Mouse (Mus musculus) ES-Bruce4 (cell line): Measurements from ENCODE around the gene Rundc1. TPM values are rescaled to one million over a fixed set of nuclear protein-coding genes. Genes with fewer than 3 reads are reported as not detected.
A peak's percentile ranks its signal among the peaks of the same experiment; 100 is the strongest.

ENCODE experiments used
- H3K27ac ChIP-seq: 2 replicates; pipeline ENCODE4 v1.5.1; 2012; ENCODE audit warnings: low read length, inconsistent platforms; ENCODE audit not compliant: insufficient read depth
- H3K27me3 ChIP-seq: 2 replicates; pipeline ENCODE4 v1.6.1; 2012; ENCODE audit warnings: mild to moderate bottlenecking, low read length, inconsistent platforms; ENCODE audit not compliant: control insufficient read depth, poor library complexity, insufficient read depth, severe bottlenecking
- H3K36me3 ChIP-seq: 2 replicates; pipeline ENCODE4 v1.6.1; 2012; ENCODE audit warnings: inconsistent platforms, mild to moderate bottlenecking, low read length, moderate library complexity; ENCODE audit not compliant: control insufficient read depth, poor library complexity, insufficient read depth, severe bottlenecking
- H3K4me1 ChIP-seq: one replicate; pipeline ENCODE4 v1.8.1; 2011; ENCODE audit warnings: low read length; ENCODE audit not compliant: control insufficient read depth, insufficient read depth
- H3K4me3 ChIP-seq: 2 replicates; pipeline ENCODE4 v1.5.1; 2011; ENCODE audit warnings: low read depth, mild to moderate bottlenecking, low read length
- H3K9ac ChIP-seq: 2 replicates; pipeline ENCODE4 v1.6.1; 2012; ENCODE audit warnings: low read depth, mild to moderate bottlenecking, inconsistent platforms; ENCODE audit not compliant: poor library complexity, severe bottlenecking
- H3K9me3 ChIP-seq: replicated peaks from 2 replicates; pipeline ENCODE4 v1.6.1; 2012; ENCODE audit warnings: mild to moderate bottlenecking, low read length, inconsistent platforms; ENCODE audit not compliant: control insufficient read depth, poor library complexity, insufficient read depth, severe bottlenecking
- CTCF ChIP-seq: IDR thresholded peaks from one replicate; pipeline ENCODE4 v1.8.1; 2011; ENCODE audit warnings: low read depth, low read length
- EP300 ChIP-seq: IDR thresholded peaks from 2 replicates; pipeline ENCODE4 v1.6.1; 2011; ENCODE audit warnings: low read depth, low read length; ENCODE audit not compliant: insufficient read depth
- POLR2A ChIP-seq: IDR thresholded peaks from one replicate; pipeline ENCODE4 v1.8.1; 2011; ENCODE audit warnings: low read length; ENCODE audit not compliant: insufficient read depth
- polyA plus RNA-seq: library from polyadenylated mRNA; stranded (reverse); fragments of >200 nt; gene quantifications from 2 replicates; pipeline ENCODE4 v1.2.4, GENCODE M21; 2011; ENCODE audit warnings: low read depth; ENCODE audit not compliant: missing spikeins, insufficient read depth, insufficient read length

Gene Rundc1
- polyA plus RNA-seq, 1 experiment: 5.4 TPM

DNA sequence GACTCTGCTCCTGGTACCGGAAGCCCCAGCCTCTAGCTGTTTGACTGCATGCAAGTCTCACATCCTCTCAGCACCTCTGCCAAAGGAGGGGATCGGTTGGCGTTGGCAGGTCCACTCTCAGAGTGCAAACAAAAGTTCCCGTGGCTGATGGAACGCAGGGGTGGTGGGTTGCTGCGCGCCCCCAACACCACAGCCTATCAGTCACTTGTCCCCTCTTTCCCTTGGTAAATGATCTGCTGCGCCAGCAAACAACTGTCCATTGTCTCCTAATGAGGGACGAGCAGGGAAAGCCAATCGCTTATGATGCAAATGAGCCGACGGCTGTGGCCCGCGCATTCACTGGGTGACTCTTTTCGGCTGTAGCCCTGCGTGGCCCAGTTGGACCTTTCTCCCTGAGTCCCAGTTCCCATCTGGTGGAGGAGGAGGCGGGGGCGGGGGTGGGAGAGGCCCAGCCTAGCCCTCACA is 54.3 kb downstream of the Rundc1 start:
- peak; percentile 76; the same call in 1 of the 2 replicates for TF ChIP-seq EP300
- TF ChIP-seq CTCF: no peak
- TF ChIP-seq POLR2A: no peak
- Histone ChIP-seq H3K27me3 (no peaks in the 10 kb centered on the region), H3K9me3 (no peaks in the 10 kb centered on the region), H3K4me3 (peak overlapping the region; percentile 30), H3K27ac (peak overlapping the region; percentile 18), H3K4me1 (peaks cover 9% of the 10 kb centered on the region), H3K9ac (peak overlapping the region; percentile 3; the same call in 1 of the 2 replicates), H3K36me3 (no peaks in the 10 kb centered on the region)

DNA sequence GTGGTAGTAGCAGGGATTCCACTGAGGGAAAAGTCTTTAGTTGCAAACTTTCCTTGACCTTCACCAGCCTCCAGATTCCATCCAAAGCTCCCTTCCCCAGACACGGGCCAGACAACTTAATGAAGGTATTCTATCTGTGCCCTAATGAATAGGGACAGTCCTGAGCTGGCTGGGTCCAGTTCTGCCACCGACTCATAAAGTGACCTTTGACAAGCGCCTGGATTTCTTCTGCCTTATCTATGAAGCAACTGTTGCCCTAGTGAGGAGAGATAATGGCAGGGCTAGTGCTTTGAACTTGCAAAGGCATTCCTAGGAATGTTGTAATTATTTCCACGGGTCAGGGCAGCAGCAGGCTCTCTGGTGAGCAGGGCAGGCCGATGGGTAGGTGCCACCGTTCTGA is 56.0 kb downstream of the Rundc1 start:
- Histone ChIP-seq H3K4me1 (peaks cover 9% of the 10 kb centered on the region), H3K27ac (no peak overlapping the region), H3K4me3 (no peak overlapping the region), H3K27me3 (no peaks in the 10 kb centered on the region), H3K36me3 (no peaks in the 10 kb centered on the region), H3K9me3 (no peaks in the 10 kb centered on the region), H3K9ac (no peak overlapping the region)
- no peak for TF ChIP-seq CTCF
- TF ChIP-seq POLR2A: no peak
- no peak for TF ChIP-seq EP300

DNA sequence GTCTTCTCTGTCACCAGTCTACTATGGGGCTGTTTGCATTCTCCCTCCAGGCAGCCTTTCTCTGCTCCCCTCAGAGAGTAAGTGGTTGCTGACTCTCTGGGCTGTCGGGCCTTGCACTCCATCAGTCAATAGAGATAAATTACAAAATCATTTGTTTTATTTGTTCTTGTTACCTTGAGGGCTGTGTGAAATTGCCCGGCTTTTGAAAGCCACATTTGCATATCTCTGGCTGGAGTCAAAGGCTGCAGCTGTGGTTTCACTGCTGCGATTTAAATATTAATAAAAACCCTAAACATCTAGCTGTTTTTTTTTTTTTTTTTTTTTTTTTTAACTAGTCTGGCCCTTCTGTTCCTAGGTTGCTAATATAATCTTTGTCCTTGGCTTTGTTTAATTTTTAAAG is 58.9 kb downstream of the Rundc1 start:
- no peaks in the 10 kb centered on the region for H3K9me3 ChIP-seq

DNA sequence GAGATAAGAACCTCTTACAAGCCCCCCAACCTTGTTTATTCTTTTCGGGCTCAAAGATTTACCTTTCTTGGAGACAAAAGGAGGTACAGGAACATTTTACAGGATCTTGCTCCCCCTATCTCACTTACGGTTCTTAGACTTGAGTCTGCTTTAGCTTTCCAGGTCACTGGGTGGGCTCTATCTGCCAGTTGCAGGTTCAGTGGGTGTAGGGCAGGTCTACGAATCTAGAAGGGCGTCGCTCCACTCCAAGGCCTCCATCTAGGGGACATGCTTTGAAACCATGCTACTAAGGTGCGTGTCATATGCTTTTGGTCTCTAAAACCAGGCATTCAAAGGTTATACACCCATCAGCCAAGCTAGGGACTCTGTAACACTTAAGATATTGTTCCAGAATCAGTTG is 59.4 kb downstream of the Rundc1 start:
- Histone ChIP-seq H3K27me3 (no peaks in the 10 kb centered on the region), H3K4me3 (no peak overlapping the region), H3K9me3 (no peaks in the 10 kb centered on the region), H3K4me1 (peaks cover 6% of the 10 kb centered on the region), H3K9ac (no peak overlapping the region), H3K36me3 (peaks cover 21% of the 10 kb centered on the region), H3K27ac (peak overlapping the region; percentile 63)
- TF ChIP-seq POLR2A: no peak
- TF ChIP-seq CTCF: no peak
- no peak for TF ChIP-seq EP300

More for the DNA sequence above, 58.9 kb downstream of the Rundc1 start:
- H3K4me1 ChIP-seq: peaks cover 6% of the 10 kb centered on the region
- H3K4me3 ChIP-seq: no peak overlapping the region
- H3K9ac ChIP-seq: no peak overlapping the region
- H3K36me3 ChIP-seq: peaks cover 18% of the 10 kb centered on the region
- H3K27me3 ChIP-seq: no peaks in the 10 kb centered on the region
- TF ChIP-seq EP300 (no peak), CTCF (no peak), POLR2A (no peak)
- no peak overlapping the region for H3K27ac ChIP-seq

DNA sequence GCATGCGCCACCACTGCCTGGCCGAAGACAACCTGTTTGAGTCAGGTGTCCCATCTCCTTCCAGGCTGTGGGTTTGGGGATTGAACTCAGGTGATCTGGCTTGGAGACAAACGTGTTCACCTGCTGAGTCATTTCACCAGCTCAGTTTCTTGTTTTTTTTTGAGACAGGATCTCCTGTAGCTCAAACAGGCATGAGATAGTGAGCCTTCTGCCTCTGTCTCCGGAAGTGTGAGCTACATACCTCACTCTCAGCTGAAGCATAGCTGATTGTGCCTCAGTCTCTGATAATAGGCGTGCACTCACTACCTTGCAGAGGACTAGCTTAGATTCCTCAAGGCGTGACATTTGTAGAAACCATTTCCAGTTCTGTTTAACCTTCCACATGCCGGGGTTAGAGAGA is 59.9 kb downstream of the Rundc1 start:
- no peaks in the 10 kb centered on the region for H3K27me3 ChIP-seq
- no peak overlapping the region for H3K9ac ChIP-seq
- no peak overlapping the region for H3K27ac ChIP-seq
- peaks cover 4% of the 10 kb centered on the region for H3K4me1 ChIP-seq
- no peaks in the 10 kb centered on the region for H3K9me3 ChIP-seq
- TF ChIP-seq CTCF (no peak), EP300 (no peak), POLR2A (no peak)
- no peak overlapping the region for H3K4me3 ChIP-seq
- peaks cover 27% of the 10 kb centered on the region for H3K36me3 ChIP-seq

Other genes starting within 250 kb of the Rundc1 start
- gene Ccr10, start 249.6 kb upstream of the Rundc1 start, polyA plus RNA-seq: not detected in 2 replicates
- gene Ezh1, start 198.6 kb upstream of the Rundc1 start, polyA plus RNA-seq: 42.8 and 49.9 TPM in 2 replicates
- gene Ramp2, start 179.1 kb upstream of the Rundc1 start, polyA plus RNA-seq: 3.4 and 4.9 TPM in 2 replicates
- 135 and 143 TPM in 2 replicates for gene Vps25, start 171.4 kb upstream of the Rundc1 start, polyA plus RNA-seq
- gene Wnk4, start 164.5 kb upstream of the Rundc1 start, polyA plus RNA-seq: 0.85 and 0.96 TPM in 2 replicates
- 14.6 and 14.9 TPM in 2 replicates for gene Cntd1, start 146.1 kb upstream of the Rundc1 start, polyA plus RNA-seq
- gene Coa3, start 146.0 kb upstream of the Rundc1 start, polyA plus RNA-seq: 44.8 and 53.0 TPM in 2 replicates
- gene Becn1, start 122.8 kb upstream of the Rundc1 start, polyA plus RNA-seq: 48.2 and 53.0 TPM in 2 replicates
- gene Psme3, start 108.9 kb upstream of the Rundc1 start, polyA plus RNA-seq: 161 and 168 TPM in 2 replicates
- gene Aoc2, start 100.0 kb upstream of the Rundc1 start, polyA plus RNA-seq: 3.5 and 5.8 TPM in 2 replicates
- gene Aoc3, start 94.5 kb upstream of the Rundc1 start, polyA plus RNA-seq: 0.84 and 0.94 TPM in 2 replicates
- not detected in 2 replicates for gene G6pc, start 57.5 kb upstream of the Rundc1 start, polyA plus RNA-seq
- 45.2 and 45.4 TPM in 2 replicates for gene Aarsd1, start 7.5 kb upstream of the Rundc1 start, polyA plus RNA-seq
- 8.8 and 9.4 TPM in 2 replicates for gene Gm27029, start 289 bp upstream of the Rundc1 start, polyA plus RNA-seq
- gene Ptges3l, start 248 bp downstream of the Rundc1 start, polyA plus RNA-seq: not detected in 2 replicates
- gene Rpl27, start 17.2 kb downstream of the Rundc1 start, polyA plus RNA-seq: 1,188 and 1,249 TPM in 2 replicates
- 6.7 and 9.0 TPM in 2 replicates for gene Ifi35, start 23.3 kb downstream of the Rundc1 start, polyA plus RNA-seq
- 11.2 and 11.4 TPM in 2 replicates for gene Rnd2, start 39.9 kb downstream of the Rundc1 start, polyA plus RNA-seq
- 91.2 and 101 TPM in 2 replicates for gene Vat1, start 41.1 kb downstream of the Rundc1 start, polyA plus RNA-seq
- gene Brca1, start 126.9 kb downstream of the Rundc1 start, polyA plus RNA-seq: 62.4 and 68.2 TPM in 2 replicates
- gene Nbr1, start 127.1 kb downstream of the Rundc1 start, polyA plus RNA-seq: 245 and 262 TPM in 2 replicates
- 5.8 and 9.2 TPM in 2 replicates for gene Tmem106a, start 157.2 kb downstream of the Rundc1 start, polyA plus RNA-seq
- gene Gm11634, start 174.2 kb downstream of the Rundc1 start, polyA plus RNA-seq: not detected in 2 replicates
- gene Rdm1, start 202.1 kb downstream of the Rundc1 start, polyA plus RNA-seq: 57.4 and 64.0 TPM in 2 replicates
- gene Arl4d, start 240.5 kb downstream of the Rundc1 start, polyA plus RNA-seq: 5.1 and 5.3 TPM in 2 replicates